21 mouse cellular contexts compared by ENCODE assay signal in genomic region chr6:135187076-135187917, GRCm38 (mm10). TPM values are rescaled to one million over a fixed set of nuclear protein-coding genes. Genes with fewer than 3 reads are reported as not detected.
DNase-seq lines count a peak whose midpoint lies in the region; ATAC-seq and TF ChIP-seq lines count a peak whose summit lies in the region.
"Had no signal": no experiment of that assay in that cellular context is flagged by ENCODE, and none has a peak within 500 bp of the region (broad histone marks: within the 10 kb centered on the region; RNA-seq: fewer than 3 reads in every experiment).

No protein-coding gene starts in this region.

- no peak for TF ChIP-seq CTCF in embryonic fibroblast, embryonic 13.5 days (IDR thresholded peaks at IDR 0.05; ENCODE audit: borderline replicate concordance, insufficient read depth, low read length)

- H3K36me3 ChIP-seq in neural tube, embryonic 15.5 days = no peaks in the 10 kb centered on the region
- no peaks in the 10 kb centered on the region for H3K36me3 ChIP-seq in heart, embryonic 12.5 days
- H3K36me3 ChIP-seq: embryonic facial prominence, embryonic 15.5 days; forebrain, embryonic 15.5 days; heart, embryonic 10.5 days; heart, embryonic 15.5 days; hindbrain, embryonic 15.5 days had no signal

- 0 out of 2 replicates have a peak, but pooled peaks cover 3% of the 10 kb centered on the region for H3K4me1 ChIP-seq in neural tube, embryonic 15.5 days
- no peaks in the 10 kb centered on the region; the same call in 1 of the 2 replicates for H3K4me1 ChIP-seq in embryonic fibroblast, embryonic 13.5 days (ENCODE audit: control insufficient read depth, insufficient read depth, low read length)
- H3K4me1 ChIP-seq in heart, embryonic 12.5 days (replicated peaks) = peaks cover 4% of the 10 kb centered on the region; the same call in 1 of the 2 replicates
- H3K4me1 ChIP-seq: embryonic facial prominence, embryonic 15.5 days; forebrain, embryonic 15.5 days; hindbrain, embryonic 15.5 days had no signal

- H3K4me3 ChIP-seq in neural tube, embryonic 15.5 days (replicated peaks) = no peak overlapping the region
- H3K4me3 ChIP-seq in embryonic fibroblast, embryonic 13.5 days (ENCODE audit: insufficient read depth, low read length) = no peak overlapping the region
- no peak overlapping the region for H3K4me3 ChIP-seq in heart, embryonic 12.5 days
- H3K4me3 ChIP-seq: embryonic facial prominence, embryonic 15.5 days; forebrain, embryonic 15.5 days; heart, embryonic 10.5 days; heart, embryonic 15.5 days; hindbrain, embryonic 15.5 days had no signal

- no peaks in the 10 kb centered on the region for H3K9me3 ChIP-seq in neural tube, embryonic 15.5 days (replicated peaks)
- H3K9me3 ChIP-seq in heart, embryonic 12.5 days (replicated peaks) = no peaks in the 10 kb centered on the region
- H3K9me3 ChIP-seq: embryonic facial prominence, embryonic 15.5 days; forebrain, embryonic 15.5 days; heart, embryonic 10.5 days; heart, embryonic 15.5 days; hindbrain, embryonic 15.5 days had no signal

- DNase-seq in neural tube, embryonic 10.5 days (ENCODE audit: extremely low spot score, low spot score) = peak; percentile 39
- DNase-seq in MN1 (ENCODE audit: low spot score) = peak; percentile 23
- no peak for DNase-seq in gastrocnemius, postnatal 10 days
- DNase-seq: adrenal gland, adult 8-10 months; adrenal gland, postnatal 36 days; B cell, adult 2 months; cerebellum, adult 11 months; cerebellum, adult 8-10 months; cerebellum, postnatal 14 days; heart, postnatal 14 days; kidney, adult 2 months had no signal

- no peak for ATAC-seq in neural tube, embryonic 15.5 days (ENCODE audit: low FRiP score)
- no peak for ATAC-seq in heart, embryonic 12.5 days (ENCODE audit: insufficient number of reproducible peaks, low FRiP score)
- ATAC-seq in erythroblast, adult 5-6 weeks (replicated peaks; ENCODE audit: low FRiP score, poor library complexity, severe bottlenecking) = no peak
- ATAC-seq: forebrain, embryonic 15.5 days; intestine, embryonic 16.5 days had no signal

- H3K27me3 ChIP-seq in neural tube, embryonic 15.5 days (replicated peaks) = no peaks in the 10 kb centered on the region
- H3K27me3 ChIP-seq in heart, embryonic 12.5 days (replicated peaks) = no peaks in the 10 kb centered on the region
- H3K27me3 ChIP-seq: embryonic facial prominence, embryonic 15.5 days; forebrain, embryonic 15.5 days; heart, embryonic 15.5 days; hindbrain, embryonic 15.5 days had no signal

- 50% methylated on average over 10 of the region's 10 CpGs for WGBS in neural tube, embryonic 15.5 days
- WGBS in heart, embryonic 12.5 days = 51% methylated on average over 10 of the region's 10 CpGs

- H3K27ac ChIP-seq in neural tube, embryonic 15.5 days (replicated peaks) = no peak overlapping the region
- H3K27ac ChIP-seq in embryonic fibroblast, embryonic 13.5 days (ENCODE audit: insufficient read depth, low read length) = peak overlapping the region; percentile 78
- H3K27ac ChIP-seq in heart, embryonic 12.5 days (ENCODE audit: poor library complexity, severe bottlenecking) = no peak overlapping the region
- H3K27ac ChIP-seq: embryonic facial prominence, embryonic 15.5 days; forebrain, embryonic 15.5 days; heart, embryonic 10.5 days; heart, embryonic 15.5 days; hindbrain, embryonic 15.5 days had no signal

- no peak overlapping the region for H3K4me2 ChIP-seq in neural tube, embryonic 15.5 days
- H3K4me2 ChIP-seq in heart, embryonic 12.5 days = no peak overlapping the region
- H3K4me2 ChIP-seq: embryonic facial prominence, embryonic 15.5 days; forebrain, embryonic 15.5 days; heart, embryonic 15.5 days; hindbrain, embryonic 15.5 days had no signal

- TF ChIP-seq POLR2A in embryonic fibroblast, embryonic 13.5 days (IDR thresholded peaks at IDR 0.05; ENCODE audit: low read depth, low read length) = no peak

- H3K9ac ChIP-seq in neural tube, embryonic 15.5 days (replicated peaks) = no peak overlapping the region
- no peak overlapping the region for H3K9ac ChIP-seq in heart, embryonic 12.5 days
- H3K9ac ChIP-seq: embryonic facial prominence, embryonic 15.5 days; forebrain, embryonic 15.5 days; heart, embryonic 15.5 days; hindbrain, embryonic 15.5 days had no signal

RNA-seq across cellular contexts. Expression of gene Fam234b, which starts 10.5 kb away (rescaled TPM):
- 99.6 and 105 TPM in 2 replicates for polyA plus RNA-seq in neural tube, embryonic 15.5 days (2015; fragmentation: Nextera tagmentation; extraction: Ambion mirVana)
- 10.1 and 13.7 TPM in 2 replicates for polyA plus RNA-seq in embryonic fibroblast, embryonic 13.5 days (2011; ENCODE audit: insufficient read length, low read depth, missing spikeins)
- polyA plus RNA-seq in heart, embryonic 12.5 days (2016; fragmentation: Nextera tagmentation; extraction: Ambion mirVana) = 9.0 and 10.7 TPM in 2 replicates
- total RNA-seq in gastrocnemius, postnatal 10 days (2021) = 1 to 10 TPM; 3.0 to 6.9 TPM
- 96.6 and 108 TPM in 2 replicates for total RNA-seq in erythroblast, adult 5-6 weeks (2015; ENCODE audit: low replicate concordance)
- 155 and 168 TPM in 2 replicates for total RNA-seq in erythroblast, adult 5-6 weeks (2017; ENCODE audit: low replicate concordance)

RNA-seq across cellular contexts. Expression of gene Hebp1, which starts 10.5 kb away (rescaled TPM):
- polyA plus RNA-seq in neural tube, embryonic 15.5 days (2015; fragmentation: Nextera tagmentation; extraction: Ambion mirVana) = 6.2 and 10.8 TPM in 2 replicates
- 32.3 and 41.7 TPM in 2 replicates for polyA plus RNA-seq in embryonic fibroblast, embryonic 13.5 days (2011; ENCODE audit: insufficient read length, low read depth, missing spikeins)
- polyA plus RNA-seq in heart, embryonic 12.5 days (2016; fragmentation: Nextera tagmentation; extraction: Ambion mirVana) = 14.8 and 16.0 TPM in 2 replicates
- 10 to 100 TPM; 11.5 to 16.8 TPM for total RNA-seq in gastrocnemius, postnatal 10 days (2021)
- 72.1 and 87.8 TPM in 2 replicates for total RNA-seq in erythroblast, adult 5-6 weeks (2015; ENCODE audit: low replicate concordance)
- total RNA-seq in erythroblast, adult 5-6 weeks (2017; ENCODE audit: low replicate concordance) = 143 and 274 TPM in 2 replicates
